Comparison of ENCODE assay signal across 8 mouse cellular contexts in the genomic region with DNA sequence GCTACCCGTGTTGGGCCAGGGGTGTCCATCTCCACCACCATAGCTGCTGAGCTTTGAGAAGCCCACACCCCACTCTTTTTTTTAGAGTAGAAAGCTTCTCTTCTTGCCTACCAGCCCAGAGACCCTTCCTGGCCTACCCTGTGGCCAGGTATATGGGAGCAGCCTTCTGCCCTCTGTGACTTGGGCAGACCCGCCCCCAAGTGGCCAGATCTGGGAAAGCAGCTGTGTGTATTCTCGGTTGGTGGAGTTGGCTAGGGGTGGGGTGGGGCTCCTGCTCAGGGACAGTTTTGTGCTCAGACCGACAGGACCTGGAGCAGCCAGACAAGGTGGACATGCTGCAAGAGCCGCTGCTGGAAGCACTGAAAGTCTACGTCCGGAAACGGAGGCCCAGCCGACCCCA. TPM values are rescaled to one million over a fixed set of nuclear protein-coding genes. Genes with fewer than 3 reads are reported as not detected.
DNase-seq lines count a peak whose midpoint lies in the region; ATAC-seq and TF ChIP-seq lines count a peak whose summit lies in the region.

No protein-coding gene starts in this region.

- H3K27ac ChIP-seq in lung, embryonic 14.5 days (ENCODE audit: low read depth) = no peak overlapping the region

- peaks cover 11% of the 10 kb centered on the region for H3K79me3 ChIP-seq in C2C12 (ENCODE audit: low read depth)

- DNase-seq in R1 (ENCODE audit: low read depth, low spot score) = peak; percentile 84
- DNase-seq in cerebellum, postnatal 36 days = peak; percentile 92 to 94
- DNase-seq in gastrocnemius, postnatal 4 days (ENCODE audit: low spot score in 2 of 2) = peak; percentile 76 to 84
- peak; percentile 92 for DNase-seq in kidney, postnatal 10 days
- peak; percentile 89 for DNase-seq in lung, embryonic 14.5 days
- DNase-seq in retina, postnatal 7 days (ENCODE audit: low read depth, low spot score) = peak; percentile 75
- DNase-seq in urinary bladder, postnatal 36 days (ENCODE audit: low spot score in 2 of 2) = peak; percentile 79 to 81

- WGBS in lung, embryonic 14.5 days = 58% methylated on average over 9 of the region's 9 CpGs

- H3K79me2 ChIP-seq in C2C12 (ENCODE audit: control insufficient read depth, insufficient read depth) = peaks cover 20% of the 10 kb centered on the region

- ATAC-seq in lung, embryonic 14.5 days (ENCODE audit: insufficient read depth) = no peak

- H3K4me1 ChIP-seq in lung, embryonic 14.5 days (ENCODE audit: insufficient read depth) = peaks cover 33% of the 10 kb centered on the region

- peak; percentile 84 for TF ChIP-seq CTCF in C2C12 (IDR thresholded peaks at IDR 0.05; ENCODE audit: control insufficient read depth, insufficient read depth, insufficient read length)
- peak; percentile 95 for TF ChIP-seq CTCF in lung, embryonic 14.5 days (IDR thresholded peaks at IDR 0.05; ENCODE audit: low read depth)

- no peak overlapping the region for H3K4me2 ChIP-seq in lung, embryonic 14.5 days

- no peak overlapping the region for H3K4me3 ChIP-seq in C2C12 (ENCODE audit: insufficient read depth, poor library complexity, severe bottlenecking)
- H3K4me3 ChIP-seq in lung, embryonic 14.5 days (ENCODE audit: low read depth, low read length) = no peak overlapping the region

- H3ac ChIP-seq in C2C12 (ENCODE audit: control insufficient read depth, insufficient read length, low read depth) = no peak overlapping the region

- H3K27me3 ChIP-seq in C2C12 (ENCODE audit: control insufficient read depth, insufficient read depth, insufficient read length) = no peaks in the 10 kb centered on the region
- H3K27me3 ChIP-seq in lung, embryonic 14.5 days (ENCODE audit: insufficient read depth, low read length) = no peaks in the 10 kb centered on the region

- no peak overlapping the region for H3K9ac ChIP-seq in lung, embryonic 14.5 days

- H3K9me3 ChIP-seq in lung, embryonic 14.5 days (ENCODE audit: low read depth, low read length) = no peaks in the 10 kb centered on the region; the same call in 1 of the 2 replicates

- H3K36me3 ChIP-seq in C2C12 (ENCODE audit: control insufficient read depth, insufficient read depth) = peaks cover 76% of the 10 kb centered on the region
- peaks cover 78% of the 10 kb centered on the region for H3K36me3 ChIP-seq in lung, embryonic 14.5 days (ENCODE audit: insufficient read depth)

TF ChIP-seq in C2C12, 6 proteins besides CTCF, POLR2A, EP300 and RAD21:
- TF ChIP-seq MYOG (IDR thresholded peaks at IDR 0.05; ENCODE audit: control insufficient read depth, extremely low read depth, insufficient read length) = no peak
- no peak for TF ChIP-seq FOSL1 (IDR thresholded peaks at IDR 0.05; ENCODE audit: insufficient read depth, low read length, poor library complexity, severe bottlenecking)
- no peak for TF ChIP-seq CEBPB (IDR thresholded peaks at IDR 0.05; ENCODE audit: low read depth)
- TF ChIP-seq USF1 (IDR thresholded peaks at IDR 0.05; ENCODE audit: low read depth) = no peak
- no peak for TF ChIP-seq MYOD1 (IDR thresholded peaks at IDR 0.05; ENCODE audit: control insufficient read depth, insufficient read length, low read depth)
- TF ChIP-seq MAX (IDR thresholded peaks at IDR 0.05) = no peak

RNA-seq across cellular contexts. Expression of gene Gjd3, which starts 10.6 kb away (rescaled TPM):
- not detected for polyA plus RNA-seq in C2C12 (2012; fragmentation: generic; extraction: Trizol)
- under 1 TPM in 1 of 2 experiments, not detected in 1; 0.69 TPM for total RNA-seq in gastrocnemius, postnatal 4 days (2021)
- polyA plus RNA-seq in lung, embryonic 14.5 days (2014; fragmentation: Nextera tagmentation; extraction: Ambion mirVana) = 0.31 TPM in 1 of 2 replicates, not detected in the other

RNA-seq across cellular contexts. Expression of gene Rara, which starts 44.6 kb away (rescaled TPM):
- polyA plus RNA-seq in C2C12 (2012; fragmentation: generic; extraction: Trizol) = 31.9 TPM
- 10 to 100 TPM; 44.6 to 45.9 TPM for total RNA-seq in gastrocnemius, postnatal 4 days (2021)
- 43.2 and 45.3 TPM in 2 replicates for polyA plus RNA-seq in lung, embryonic 14.5 days (2014; fragmentation: Nextera tagmentation; extraction: Ambion mirVana)

RNA-seq across cellular contexts. Expression of gene Top2a, which starts 51.8 kb away (rescaled TPM):
- 83.8 TPM for polyA plus RNA-seq in C2C12 (2012; fragmentation: generic; extraction: Trizol)
- 10 to 100 TPM; 86.4 to 96.2 TPM for total RNA-seq in gastrocnemius, postnatal 4 days (2021)
- 349 and 364 TPM in 2 replicates for polyA plus RNA-seq in lung, embryonic 14.5 days (2014; fragmentation: Nextera tagmentation; extraction: Ambion mirVana)
